Mouse (Mus musculus) megakaryocyte, embryonic 14.5 days (primary cell): ENCODE results near the gene Clstn1.

Experiments used
- FLI1 ChIP-seq: IDR thresholded peaks from 2 replicates; pipeline ENCODE4 v1.6.1; 2012; ENCODE audit warnings: low read length, inconsistent platforms, mixed read lengths
- GATA1 ChIP-seq: IDR thresholded peaks from 3 replicates; pipeline ENCODE4 v1.6.1; 2012; ENCODE audit warnings: mixed read lengths, low read length, inconsistent platforms, borderline replicate concordance

GRCm38 (mm10) chr4:149674814-149675377 lies 88.6 kb downstream of the Clstn1 start:
- TF ChIP-seq GATA1, result no peak
- TF ChIP-seq FLI1, result no peak
